In the genomic region with DNA sequence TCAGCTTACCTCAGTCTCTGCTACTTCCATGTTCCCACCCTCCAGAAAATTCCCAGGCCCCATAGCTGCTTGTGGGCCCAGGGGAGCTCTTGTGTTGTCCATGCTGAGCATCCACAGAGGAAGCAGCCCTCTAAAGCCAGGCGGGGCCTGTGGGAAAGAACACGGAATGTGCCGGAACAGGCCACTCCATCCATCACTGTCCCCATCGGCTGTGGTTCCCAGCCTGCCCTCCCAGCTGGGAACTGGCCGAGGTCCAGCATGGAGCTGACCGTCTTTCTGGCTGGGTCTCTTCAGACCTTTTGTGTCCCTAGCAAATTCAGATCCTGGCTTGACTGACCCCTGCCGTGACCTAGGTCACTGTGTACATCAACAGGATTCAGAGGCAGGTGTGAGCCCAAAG, we compare ENCODE assay signal across 9 mouse cellular contexts. TPM values are rescaled to one million over a fixed set of nuclear protein-coding genes. Genes with fewer than 3 reads are reported as not detected.
A peak's percentile ranks its signal among the peaks of the same experiment; 100 is the strongest.
DNase-seq lines count a peak whose midpoint lies in the region; ATAC-seq and TF ChIP-seq lines count a peak whose summit lies in the region.
"Had no signal": no experiment of that assay in that cellular context is flagged by ENCODE, and none has a peak within 500 bp of the region (broad histone marks: within the 10 kb centered on the region; RNA-seq: fewer than 3 reads in every experiment).

No protein-coding gene starts in this region.

- no peaks in the 10 kb centered on the region for H3K9me3 ChIP-seq in heart, embryonic 10.5 days
- no peaks in the 10 kb centered on the region for H3K9me3 ChIP-seq in embryonic facial prominence, embryonic 10.5 days
- H3K9me3 ChIP-seq in kidney, embryonic 16.5 days (ENCODE audit: low read length): no peaks in the 10 kb centered on the region
- H3K9me3 ChIP-seq: limb, embryonic 13.5 days had no signal

- 0 out of 2 replicates have a peak, but pooled peaks cover 12% of the 10 kb centered on the region for H3K27me3 ChIP-seq in heart, embryonic 10.5 days (ENCODE audit: insufficient read depth, poor library complexity, severe bottlenecking)
- peaks cover 43% of the 10 kb centered on the region for H3K27me3 ChIP-seq in embryonic facial prominence, embryonic 10.5 days (replicated peaks; ENCODE audit: low read depth, poor library complexity, severe bottlenecking)
- H3K27me3 ChIP-seq in kidney, embryonic 16.5 days (ENCODE audit: insufficient read depth, low read length): no peaks in the 10 kb centered on the region
- no peaks in the 10 kb centered on the region for H3K27me3 ChIP-seq in myocyte (ENCODE audit: control insufficient read depth, insufficient read depth, insufficient read length)

- H3K36me3 ChIP-seq in heart, embryonic 10.5 days: peaks cover 4% of the 10 kb centered on the region
- no peaks in the 10 kb centered on the region for H3K36me3 ChIP-seq in embryonic facial prominence, embryonic 10.5 days (replicated peaks)
- no peaks in the 10 kb centered on the region for H3K36me3 ChIP-seq in kidney, embryonic 16.5 days (ENCODE audit: insufficient read depth, low read length)
- no peaks in the 10 kb centered on the region for H3K36me3 ChIP-seq in myocyte (ENCODE audit: control insufficient read depth, insufficient read depth)
- H3K36me3 ChIP-seq: limb, embryonic 13.5 days had no signal

- ATAC-seq in kidney, embryonic 16.5 days (ENCODE audit: low FRiP score, low TSS enrichment): peak; percentile 52
- no peak for ATAC-seq in erythroid progenitor cell, adult 5-6 weeks (replicated peaks; ENCODE audit: low FRiP score, poor library complexity, severe bottlenecking)

- 68% methylated on average over 7 of the region's 7 CpGs for WGBS in heart, embryonic 10.5 days
- 70% methylated on average over 7 of the region's 7 CpGs for WGBS in embryonic facial prominence, embryonic 10.5 days
- 36% methylated on average over 7 of the region's 7 CpGs for WGBS in kidney, embryonic 16.5 days

- no peak overlapping the region for H3ac ChIP-seq in myocyte (ENCODE audit: control insufficient read depth, insufficient read length)

- H3K9ac ChIP-seq in kidney, embryonic 16.5 days (replicated peaks; ENCODE audit: low read length): no peak overlapping the region
- H3K9ac ChIP-seq: limb, embryonic 13.5 days had no signal

- no peak overlapping the region; the same call in 1 of the 2 replicates for H3K27ac ChIP-seq in heart, embryonic 10.5 days
- H3K27ac ChIP-seq in embryonic facial prominence, embryonic 10.5 days (replicated peaks): peak overlapping the region; percentile 30
- H3K27ac ChIP-seq in kidney, embryonic 16.5 days (ENCODE audit: low read length): 0 out of 2 replicates have a peak overlapping the region, but pooled peaks have one; percentile 24
- H3K27ac ChIP-seq: limb, embryonic 13.5 days had no signal

- no peak overlapping the region for H3K4me3 ChIP-seq in heart, embryonic 10.5 days
- no peak overlapping the region for H3K4me3 ChIP-seq in embryonic facial prominence, embryonic 10.5 days
- no peak overlapping the region for H3K4me3 ChIP-seq in kidney, embryonic 16.5 days (ENCODE audit: low read length)
- H3K4me3 ChIP-seq in myocyte: no peak overlapping the region
- H3K4me3 ChIP-seq: limb, embryonic 13.5 days had no signal

- TF ChIP-seq POLR2A in myocyte (IDR thresholded peaks at IDR 0.05; ENCODE audit: insufficient read length, low read depth): no peak

- peaks cover 72% of the 10 kb centered on the region for H3K4me1 ChIP-seq in heart, embryonic 10.5 days
- H3K4me1 ChIP-seq in embryonic facial prominence, embryonic 10.5 days: peaks cover 86% of the 10 kb centered on the region
- peaks cover 43% of the 10 kb centered on the region for H3K4me1 ChIP-seq in kidney, embryonic 16.5 days (ENCODE audit: insufficient read depth, low read length)

- no peak overlapping the region for H3K4me2 ChIP-seq in kidney, embryonic 16.5 days (replicated peaks; ENCODE audit: low read depth, low read length)
- no peak overlapping the region for H3K4me2 ChIP-seq in myocyte (ENCODE audit: low read depth)
- H3K4me2 ChIP-seq: limb, embryonic 13.5 days had no signal

- H3K79me2 ChIP-seq in myocyte (ENCODE audit: control insufficient read depth, insufficient read depth): no peaks in the 10 kb centered on the region

- peak; percentile 99 for DNase-seq in heart, adult 11 months
- DNase-seq in heart, embryonic 10.5 days (ENCODE audit: low spot score): no peak
- no peak for DNase-seq in embryonic facial prominence, embryonic 10.5 days (ENCODE audit: low spot score)
- no peak for DNase-seq in right cerebral cortex, postnatal 36 days (ENCODE audit: low spot score in 2 of 2)
- DNase-seq in c-Kit-positive CD71-positive TER-119-positive erythroid progenitor cells, embryonic 14.5 days (ENCODE audit: low spot score): no peak

TF ChIP-seq in myocyte, 11 proteins besides CTCF, POLR2A, EP300 and RAD21:
- no peak for TF ChIP-seq POLR2AphosphoS2 (IDR thresholded peaks at IDR 0.05; ENCODE audit: insufficient read length, low read depth)
- TF ChIP-seq CEBPB (IDR thresholded peaks at IDR 0.05; ENCODE audit: insufficient read depth, poor library complexity, severe bottlenecking): no peak
- peak in 1 of 3 experiments; percentile 18 for TF ChIP-seq MYOG (IDR thresholded peaks at IDR 0.05; ENCODE audit: control insufficient read depth in 1 of 3, insufficient read depth in 1 of 3, insufficient read length in 2 of 3, low read depth in 2 of 3)
- TF ChIP-seq REST (IDR thresholded peaks at IDR 0.05; ENCODE audit: insufficient read depth, insufficient read length): no peak
- TF ChIP-seq MYOD1 (IDR thresholded peaks at IDR 0.05; ENCODE audit: control insufficient read depth in 1 of 3, insufficient read length in 2 of 3, low read depth in 2 of 3): peak in 2 of 3 experiments; percentile 7 to 54

RNA-seq across cellular contexts. Expression of gene Pabpn1l, which starts 32.2 kb away (rescaled TPM):
- 0.19 TPM in 1 of 2 replicates, not detected in the other for polyA plus RNA-seq in heart, embryonic 10.5 days (2016; fragmentation: Nextera tagmentation; extraction: Ambion mirVana)
- polyA plus RNA-seq in embryonic facial prominence, embryonic 10.5 days (2016; fragmentation: Nextera tagmentation; extraction: Ambion mirVana): 0.30 TPM in 1 of 2 replicates, not detected in the other
- polyA plus RNA-seq in kidney, embryonic 16.5 days (2015; fragmentation: Nextera tagmentation; extraction: Ambion mirVana): 0.15 and 0.19 TPM in 2 replicates
- polyA plus RNA-seq in myocyte (2012; fragmentation: generic; extraction: Trizol): 0.55 TPM
- total RNA-seq in erythroid progenitor cell, adult 5-6 weeks (2015; ENCODE audit: low replicate concordance): not detected in 2 replicates
- total RNA-seq in erythroid progenitor cell, adult 5-6 weeks (2017; ENCODE audit: low replicate concordance): not detected in 2 replicates
- polyA plus RNA-seq: limb, embryonic 13.5 days had no signal

RNA-seq across cellular contexts. Expression of gene Trappc2l, which starts 43.3 kb away (rescaled TPM):
- 52.9 and 67.4 TPM in 2 replicates for polyA plus RNA-seq in heart, embryonic 10.5 days (2016; fragmentation: Nextera tagmentation; extraction: Ambion mirVana)
- 49.6 and 54.9 TPM in 2 replicates for polyA plus RNA-seq in embryonic facial prominence, embryonic 10.5 days (2016; fragmentation: Nextera tagmentation; extraction: Ambion mirVana)
- polyA plus RNA-seq in kidney, embryonic 16.5 days (2015; fragmentation: Nextera tagmentation; extraction: Ambion mirVana): 56.7 and 60.1 TPM in 2 replicates
- polyA plus RNA-seq in myocyte (2012; fragmentation: generic; extraction: Trizol): 95.7 TPM
- total RNA-seq in erythroid progenitor cell, adult 5-6 weeks (2015; ENCODE audit: low replicate concordance): 18.0 and 43.2 TPM in 2 replicates
- total RNA-seq in erythroid progenitor cell, adult 5-6 weeks (2017; ENCODE audit: low replicate concordance): 1.8 and 5.9 TPM in 2 replicates

RNA-seq across cellular contexts. Expression of gene Galns, which starts 43.5 kb away (rescaled TPM):
- 8.1 and 11.9 TPM in 2 replicates for polyA plus RNA-seq in heart, embryonic 10.5 days (2016; fragmentation: Nextera tagmentation; extraction: Ambion mirVana)
- 4.6 and 5.2 TPM in 2 replicates for polyA plus RNA-seq in embryonic facial prominence, embryonic 10.5 days (2016; fragmentation: Nextera tagmentation; extraction: Ambion mirVana)
- 17.4 and 18.2 TPM in 2 replicates for polyA plus RNA-seq in kidney, embryonic 16.5 days (2015; fragmentation: Nextera tagmentation; extraction: Ambion mirVana)
- 17.6 TPM for polyA plus RNA-seq in myocyte (2012; fragmentation: generic; extraction: Trizol)
- total RNA-seq in erythroid progenitor cell, adult 5-6 weeks (2015; ENCODE audit: low replicate concordance): 4.6 and 24.5 TPM in 2 replicates
- 4.2 and 5.0 TPM in 2 replicates for total RNA-seq in erythroid progenitor cell, adult 5-6 weeks (2017; ENCODE audit: low replicate concordance)

RNA-seq across cellular contexts. Expression of gene Cbfa2t3, which starts 44.1 kb away (rescaled TPM):
- polyA plus RNA-seq in heart, embryonic 10.5 days (2016; fragmentation: Nextera tagmentation; extraction: Ambion mirVana): 3.8 and 5.5 TPM in 2 replicates
- polyA plus RNA-seq in embryonic facial prominence, embryonic 10.5 days (2016; fragmentation: Nextera tagmentation; extraction: Ambion mirVana): 1.7 and 2.3 TPM in 2 replicates
- polyA plus RNA-seq in kidney, embryonic 16.5 days (2015; fragmentation: Nextera tagmentation; extraction: Ambion mirVana): 3.5 and 4.5 TPM in 2 replicates
- polyA plus RNA-seq in myocyte (2012; fragmentation: generic; extraction: Trizol): 29.5 TPM
- 4.0 and 16.8 TPM in 2 replicates for total RNA-seq in erythroid progenitor cell, adult 5-6 weeks (2015; ENCODE audit: low replicate concordance)
- 1.5 and 7.6 TPM in 2 replicates for total RNA-seq in erythroid progenitor cell, adult 5-6 weeks (2017; ENCODE audit: low replicate concordance)
